8 mouse cellular contexts compared by ENCODE assay signal in the genomic region with DNA sequence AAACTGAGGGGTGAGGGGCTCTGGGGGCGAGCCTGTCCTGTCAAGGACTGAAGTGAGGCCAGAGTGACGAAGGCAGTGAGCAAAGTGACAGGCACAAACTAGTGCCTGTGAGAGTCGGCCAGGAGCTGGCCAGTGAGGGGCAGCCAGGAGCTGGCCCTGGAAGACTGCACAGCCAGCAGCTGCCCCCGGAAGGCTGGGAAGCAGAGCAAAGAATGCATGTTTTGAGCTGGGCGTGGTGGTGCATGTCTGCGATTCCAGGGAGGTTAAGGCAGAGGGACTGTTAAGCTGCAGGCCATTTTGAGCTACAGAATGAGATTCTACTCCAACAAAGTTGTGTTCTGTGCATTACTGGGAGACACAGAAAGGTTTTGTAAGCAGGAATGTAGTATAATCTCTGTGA. TPM values are rescaled to one million over a fixed set of nuclear protein-coding genes. Genes with fewer than 3 reads are reported as not detected.
DNase-seq lines count a peak whose midpoint lies in the region; ATAC-seq and TF ChIP-seq lines count a peak whose summit lies in the region.

No protein-coding gene starts in this region.

- H3K4me2 ChIP-seq in kidney, embryonic 15.5 days = no peak overlapping the region
- H3K4me2 ChIP-seq in hindbrain, postnatal 0 days (ENCODE audit: low read depth, low read length) = no peak overlapping the region

- no peaks in the 10 kb centered on the region for H3K27me3 ChIP-seq in kidney, embryonic 15.5 days
- no peaks in the 10 kb centered on the region for H3K27me3 ChIP-seq in hindbrain, postnatal 0 days (ENCODE audit: insufficient read depth, low read length)

- WGBS in kidney, embryonic 15.5 days = 29% methylated on average over 6 of the region's 6 CpGs
- WGBS in hindbrain, postnatal 0 days = 30% methylated on average over 6 of the region's 6 CpGs

- H3K36me3 ChIP-seq in kidney, embryonic 15.5 days = peaks cover 7% of the 10 kb centered on the region
- no peaks in the 10 kb centered on the region for H3K36me3 ChIP-seq in hindbrain, postnatal 0 days (ENCODE audit: insufficient read depth, low read length)

- TF ChIP-seq CTCF in hindbrain, postnatal 0 days (IDR thresholded peaks at IDR 0.05; ENCODE audit: low read depth) = peak; percentile 49

- H3K4me3 ChIP-seq in kidney, embryonic 15.5 days (replicated peaks) = no peak overlapping the region
- H3K4me3 ChIP-seq in hindbrain, postnatal 0 days (ENCODE audit: low read length) = no peak overlapping the region

- peaks cover 7% of the 10 kb centered on the region for H3K4me1 ChIP-seq in kidney, embryonic 15.5 days
- H3K4me1 ChIP-seq in hindbrain, postnatal 0 days (ENCODE audit: insufficient read depth, low read length) = no peaks in the 10 kb centered on the region

- peak; percentile 17 for DNase-seq in adrenal gland, postnatal 14 days
- no peak for DNase-seq in adrenal gland, postnatal 25 days
- no peak for DNase-seq in kidney, adult 9 months
- DNase-seq in NIH3T3 (ENCODE audit: low read depth) = peak; percentile 43
- DNase-seq in hindbrain, postnatal 0 days (ENCODE audit: low spot score) = peak; percentile 12
- no peak for DNase-seq in left cerebral cortex, adult 18-20 months (ENCODE audit: low spot score in 2 of 2)
- DNase-seq in spleen, postnatal 10 days (ENCODE audit: low spot score in 2 of 2) = no peak

- no peaks in the 10 kb centered on the region for H3K9me3 ChIP-seq in kidney, embryonic 15.5 days (replicated peaks)
- H3K9me3 ChIP-seq in hindbrain, postnatal 0 days (ENCODE audit: low read length) = no peaks in the 10 kb centered on the region

- 0 out of 2 replicates have a peak overlapping the region, but pooled peaks have one; percentile 13 for H3K27ac ChIP-seq in kidney, embryonic 15.5 days
- no peak overlapping the region for H3K27ac ChIP-seq in hindbrain, postnatal 0 days

- ATAC-seq in kidney, embryonic 15.5 days (replicated peaks; ENCODE audit: low FRiP score) = peak; percentile 56; the same call in 1 of the 2 replicates
- no peak; the same call in 1 of the 2 replicates for ATAC-seq in hindbrain, postnatal 0 days

- no peak overlapping the region for H3K9ac ChIP-seq in kidney, embryonic 15.5 days
- no peak overlapping the region for H3K9ac ChIP-seq in hindbrain, postnatal 0 days (replicated peaks; ENCODE audit: low read length)

RNA-seq across cellular contexts. Expression of a gene that starts 14.3 kb away (rescaled TPM):
- 18.1 and 19.6 TPM in 2 replicates for total RNA-seq in adrenal gland, postnatal 14 days (2021)
- 21.9 and 26.6 TPM in 2 replicates for total RNA-seq in adrenal gland, postnatal 25 days (2021)
- 39.5 and 41.9 TPM in 2 replicates for polyA plus RNA-seq in kidney, embryonic 15.5 days (2015; fragmentation: Nextera tagmentation; extraction: Ambion mirVana)
- total RNA-seq in hindbrain, postnatal 0 days (2014; rRNA removed) = 9.5 and 16.3 TPM in 2 replicates
- polyA plus RNA-seq in hindbrain, postnatal 0 days (2015; fragmentation: Nextera tagmentation; extraction: Ambion mirVana) = 17.8 and 20.2 TPM in 2 replicates
- total RNA-seq in left cerebral cortex, adult 18-20 months (2021) = 10 to 100 TPM; 17.9 to 18.1 TPM

RNA-seq across cellular contexts. Expression of a gene that starts 48.6 kb away (rescaled TPM):
- 13.0 and 13.7 TPM in 2 replicates for total RNA-seq in adrenal gland, postnatal 14 days (2021)
- 13.1 and 14.6 TPM in 2 replicates for total RNA-seq in adrenal gland, postnatal 25 days (2021)
- polyA plus RNA-seq in kidney, embryonic 15.5 days (2015; fragmentation: Nextera tagmentation; extraction: Ambion mirVana) = 19.8 and 20.4 TPM in 2 replicates
- total RNA-seq in hindbrain, postnatal 0 days (2014; rRNA removed) = 9.1 and 9.6 TPM in 2 replicates
- 9.4 and 9.7 TPM in 2 replicates for polyA plus RNA-seq in hindbrain, postnatal 0 days (2015; fragmentation: Nextera tagmentation; extraction: Ambion mirVana)
- 10 to 100 TPM; 17.0 to 17.4 TPM for total RNA-seq in left cerebral cortex, adult 18-20 months (2021)

RNA-seq across cellular contexts. Expression of a gene that starts 48.6 kb away (rescaled TPM):
- 26.4 and 32.3 TPM in 2 replicates for total RNA-seq in adrenal gland, postnatal 14 days (2021)
- total RNA-seq in adrenal gland, postnatal 25 days (2021) = 35.5 and 40.1 TPM in 2 replicates
- polyA plus RNA-seq in kidney, embryonic 15.5 days (2015; fragmentation: Nextera tagmentation; extraction: Ambion mirVana) = 44.1 and 44.8 TPM in 2 replicates
- 94.6 and 95.6 TPM in 2 replicates for total RNA-seq in hindbrain, postnatal 0 days (2014; rRNA removed)
- polyA plus RNA-seq in hindbrain, postnatal 0 days (2015; fragmentation: Nextera tagmentation; extraction: Ambion mirVana) = 41.6 and 44.2 TPM in 2 replicates
- total RNA-seq in left cerebral cortex, adult 18-20 months (2021) = 10 to 100 TPM; 62.6 to 66.6 TPM

Comparison
In these comparisons a context has a peak if more than half of its experiments do, and no peak if none do; other contexts are left out.
1. DNase-seq: peak in adrenal gland, postnatal 14 days (single experiment), NIH3T3 (single experiment) and hindbrain, postnatal 0 days (single experiment); none in adrenal gland, postnatal 25 days (single experiment), kidney, adult 9 months (single experiment), left cerebral cortex, adult 18-20 months (0 of 2) and spleen, postnatal 10 days (0 of 2).